Mouse (Mus musculus) gastrocnemius, adult 18-20 months (tissue): Measurements from ENCODE around the gene Rnf141. TPM values are rescaled to one million over a fixed set of nuclear protein-coding genes. Genes with fewer than 3 reads are reported as not detected.
A peak's percentile ranks its signal among the peaks of the same experiment; 100 is the strongest.

ENCODE experiments used
- DNase-seq: peaks from one replicate; pipeline ENCODE4 v3.0.0; 2021; ENCODE audit warnings: low spot score
- long read RNA-seq, 2 experiments: library from polyadenylated mRNA; stranded (forward); transcript quantifications; one replicate each; pipeline ENCODE4 v2.0.0; 2021
- total RNA-seq, 2 experiments: library from RNA; stranded (reverse); gene quantifications; 2 replicates each; pipeline ENCODE4 v1.2.3; 2021

The Rnf141 gene
- total RNA-seq: 10 to 100 TPM; 19.3 to 23.7 TPM
- long read RNA-seq, experiment 1, full-length matches to known transcripts: 13 of 19 reads
- long read RNA-seq, experiment 1, partial matches to known transcripts: 2 of 19 reads
- long read RNA-seq, experiment 1, other reads (novel, unspliced or antisense): 4 of 19 reads
- long read RNA-seq, experiment 2, full-length matches to known transcripts: 12 of 18 reads
- long read RNA-seq, experiment 2, partial matches to known transcripts: 1 of 18 reads
- long read RNA-seq, experiment 2, other reads (novel, unspliced or antisense): 5 of 18 reads

DNA sequence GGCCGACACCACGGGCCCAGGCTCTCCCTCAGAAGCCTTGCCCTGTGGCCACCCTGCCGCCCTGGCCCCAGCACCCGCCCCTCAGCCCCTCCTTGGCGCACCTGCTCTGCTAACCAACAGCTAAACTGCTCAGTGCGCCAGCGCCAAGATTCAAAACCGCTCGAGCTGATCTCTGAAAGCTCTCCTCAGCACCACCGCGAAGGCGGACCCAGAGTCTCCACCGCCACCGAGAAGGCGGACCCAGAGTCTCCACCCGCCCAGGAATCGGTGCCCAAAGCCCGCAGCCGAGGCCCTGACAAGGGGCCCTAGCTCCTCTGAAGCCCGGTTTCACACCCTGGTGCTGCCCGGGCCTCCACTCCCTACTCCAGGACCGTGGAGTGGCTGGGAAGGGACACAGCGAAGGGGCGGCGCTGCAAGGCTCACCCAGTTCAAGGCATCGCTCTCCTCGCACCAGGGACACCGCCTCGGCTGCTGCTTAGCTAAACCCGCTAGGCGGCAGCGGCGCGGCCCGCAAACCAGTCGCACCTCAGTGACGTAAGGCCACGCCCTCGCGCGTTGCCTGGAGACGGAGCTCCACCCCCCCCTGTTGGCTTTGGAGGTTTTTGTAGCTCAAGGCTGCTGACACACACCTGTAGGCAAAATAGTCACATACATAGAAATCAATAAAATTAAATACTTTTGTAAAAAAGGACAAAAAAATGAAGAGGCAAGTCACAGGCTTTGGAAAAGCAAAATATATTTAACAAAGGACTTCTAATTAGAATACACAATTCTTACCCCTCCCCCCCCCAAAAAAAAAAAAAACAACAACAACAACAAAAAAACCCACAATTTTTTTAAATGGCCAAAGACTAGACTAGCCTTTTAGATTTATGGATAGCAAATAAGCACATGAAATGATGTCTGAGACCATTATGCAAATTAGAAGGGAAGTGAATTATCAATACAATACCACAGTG lies at the start of gene Rnf141:
Gene Rnf141, minus strand, starts transcription at position 542 of the 959 bp plus-strand sequence.
- peak; percentile 88 for DNase-seq

DNA sequence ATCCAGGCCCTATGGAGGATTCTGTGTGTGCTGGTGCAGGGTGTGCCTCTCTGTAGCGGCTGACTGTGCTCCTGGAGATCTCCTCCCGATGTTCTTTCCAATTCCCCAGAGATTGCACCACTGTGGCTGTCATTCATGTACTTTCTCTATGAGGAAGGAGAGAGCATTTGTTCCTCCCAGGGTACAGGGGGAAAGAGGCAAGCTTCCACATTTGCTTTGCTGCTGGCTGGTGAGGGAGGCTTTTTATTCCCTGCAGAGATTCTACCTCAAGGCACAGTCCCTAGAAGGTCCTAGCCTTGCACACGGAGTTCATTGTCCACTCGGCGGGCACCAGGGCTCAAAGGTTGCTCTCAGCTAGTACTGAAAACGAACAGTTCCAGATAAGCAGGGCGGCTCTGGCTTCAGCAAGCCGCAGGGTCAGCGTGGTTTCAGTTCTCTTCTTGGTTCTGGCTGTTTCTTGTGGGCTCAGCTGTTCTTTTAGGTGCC lies 47.3 kb upstream of the Rnf141 start:
- DNase-seq: peak; percentile 58

GRCm38 (mm10) chr7:110881746-110882333 lies 37.6 kb upstream of the Rnf141 start:
- no peak for DNase-seq

GRCm38 (mm10) chr7:110878028-110878427 lies 33.8 kb upstream of the Rnf141 start:
- no peak for DNase-seq

- DNase-seq: no peak
Observed at GRCm38 (mm10) chr7:110876965-110877364, 32.7 kb upstream of the Rnf141 start.

DNA sequence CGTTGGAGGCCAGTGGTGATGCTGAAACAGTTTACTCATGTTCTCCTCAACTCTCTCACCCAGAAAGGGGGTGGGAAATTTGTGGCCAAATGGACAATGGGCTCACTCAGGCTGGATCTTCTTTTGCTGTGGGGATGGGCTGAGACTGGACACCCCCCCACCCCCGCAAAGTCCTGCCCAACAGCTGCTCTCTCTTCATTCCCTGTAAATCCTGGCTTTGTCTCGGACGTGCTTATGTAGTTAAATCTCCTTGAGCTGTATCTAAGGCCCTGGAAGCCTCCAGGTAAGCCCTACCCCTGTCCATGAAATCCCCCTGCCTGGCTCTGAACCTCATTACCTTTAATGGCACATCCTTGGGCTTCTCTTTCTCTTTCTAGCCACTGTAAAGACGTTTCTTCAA lies 24.6 kb upstream of the Rnf141 start:
- DNase-seq: no peak

GRCm38 (mm10) chr7:110867116-110867515 lies 22.9 kb upstream of the Rnf141 start:
- no peak for DNase-seq

DNA sequence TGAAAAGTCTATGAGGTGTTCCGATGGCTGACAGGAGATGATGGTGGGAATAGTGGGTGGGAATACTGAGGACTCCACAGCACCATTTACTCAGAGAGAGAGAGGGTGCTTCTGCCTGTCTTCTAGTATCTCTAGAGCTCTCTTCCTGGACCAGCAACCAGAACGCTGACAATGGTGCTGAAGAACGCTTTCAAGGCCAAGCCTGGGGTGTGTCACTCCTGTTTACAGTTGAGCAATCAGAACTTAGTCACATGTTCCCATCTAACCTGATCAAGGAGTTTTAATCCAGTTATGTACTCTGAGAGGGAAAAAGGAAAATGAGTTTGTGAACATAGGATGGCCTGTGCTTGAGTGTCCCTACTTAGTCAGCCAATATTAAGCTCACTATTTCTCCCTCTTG lies 21.8 kb upstream of the Rnf141 start:
- DNase-seq: no peak

DNA sequence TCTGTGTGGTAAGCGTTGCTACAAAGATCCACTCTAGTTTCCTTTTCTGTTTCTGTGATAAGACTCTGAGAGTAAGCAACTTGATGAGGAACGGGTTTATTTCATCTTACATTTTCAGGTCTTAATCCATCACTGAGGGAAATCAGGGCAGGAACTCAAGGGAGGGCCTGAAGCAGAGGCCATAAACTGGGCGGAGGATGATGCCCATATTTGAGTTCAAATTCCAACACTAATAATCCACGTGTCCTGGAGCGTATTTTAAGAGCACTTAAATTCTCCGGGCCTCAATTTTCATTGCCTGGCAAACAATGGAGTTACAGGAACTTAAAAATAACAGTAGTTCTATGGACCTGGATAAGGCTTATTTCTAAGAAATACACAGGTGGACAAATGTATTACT lies 21.3 kb upstream of the Rnf141 start:
- DNase-seq: no peak

- no peak for DNase-seq
Observed at GRCm38 (mm10) chr7:110865038-110865437, 20.8 kb upstream of the Rnf141 start.

GRCm38 (mm10) chr7:110862751-110863289 lies 18.6 kb upstream of the Rnf141 start, which contains the start of gene Lyve1:
TSS of gene Lyve1 (minus strand) at chr7:110863239.
- peak; percentile 15 for DNase-seq

GRCm38 (mm10) chr7:110860129-110860528 lies 15.9 kb upstream of the Rnf141 start:
- DNase-seq: no peak

DNA sequence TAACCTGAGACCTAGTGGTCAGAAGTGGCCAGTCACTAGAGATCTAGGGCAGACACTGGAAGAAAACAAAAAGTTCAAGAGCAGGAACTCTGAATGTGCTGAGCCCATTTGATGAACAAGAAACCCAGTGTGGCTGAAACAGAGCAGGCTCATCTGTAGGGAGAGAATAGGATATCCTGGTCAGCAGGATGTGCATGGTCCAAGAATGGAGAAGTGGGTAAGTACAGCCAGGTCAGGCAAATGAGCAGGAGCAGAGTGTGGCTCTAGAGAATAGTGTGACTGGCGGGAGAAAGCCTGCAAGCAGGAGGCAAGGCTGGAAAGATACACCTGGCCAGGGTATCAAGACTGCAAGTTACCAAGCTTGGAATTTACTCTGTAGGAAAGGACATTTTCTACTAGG lies 11.3 kb upstream of the Rnf141 start:
- DNase-seq: no peak

- DNase-seq: no peak
Observed at GRCm38 (mm10) chr7:110854927-110855546, 10.8 kb upstream of the Rnf141 start.

GRCm38 (mm10) chr7:110854519-110854918 lies 10.3 kb upstream of the Rnf141 start:
- no peak for DNase-seq

DNA sequence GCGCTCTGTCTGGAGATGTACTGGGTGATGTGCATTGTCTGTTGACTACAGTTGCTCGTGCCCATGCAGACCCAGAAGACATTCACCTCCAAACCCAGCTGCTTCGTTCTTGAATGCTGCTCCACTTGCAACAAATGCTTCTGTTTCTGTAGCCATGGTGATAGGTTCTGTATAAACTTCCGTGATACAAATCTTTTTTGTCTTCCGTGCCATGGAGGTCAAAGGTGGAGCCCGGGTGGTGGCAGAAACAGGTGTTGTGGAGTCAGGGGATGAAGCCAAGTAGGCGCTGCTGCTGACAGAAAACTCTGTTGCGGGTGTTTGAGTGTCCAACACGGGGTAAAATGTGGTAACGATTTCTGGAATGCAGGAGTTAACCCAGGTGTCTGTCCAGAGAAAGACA lies 9.4 kb upstream of the Rnf141 start:
- DNase-seq: no peak

DNA sequence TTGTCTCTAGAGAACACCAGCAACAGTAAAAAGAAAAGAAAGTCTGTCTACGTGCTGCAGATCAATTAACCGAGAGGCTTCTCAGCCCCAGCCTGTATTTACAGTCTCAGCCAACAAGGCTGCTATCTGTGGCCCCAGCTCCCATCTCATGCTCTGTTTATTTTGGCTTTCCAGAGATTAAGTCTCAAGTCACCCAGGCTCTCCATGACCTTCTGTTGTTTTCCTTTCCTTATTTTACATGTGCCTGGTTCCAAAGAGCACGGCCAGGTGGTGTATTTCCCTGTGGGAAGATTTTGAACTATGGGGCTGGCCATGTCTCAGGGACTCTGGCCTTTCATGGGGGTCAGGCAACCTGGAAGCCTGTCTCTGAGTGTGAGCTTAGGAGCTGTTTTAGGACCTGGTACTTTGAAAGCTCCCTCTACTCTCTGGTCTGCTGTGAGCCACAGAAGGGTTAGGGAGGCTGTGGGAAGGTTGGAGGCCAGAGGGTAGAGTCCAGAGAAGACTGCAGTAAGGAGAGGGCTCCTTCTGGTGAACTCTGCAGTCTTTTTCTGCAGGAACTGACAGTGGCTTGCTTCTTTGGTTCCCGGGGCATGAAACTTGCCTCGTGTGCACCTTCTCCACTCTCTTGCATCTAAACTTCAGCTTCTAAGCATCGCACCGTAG lies 7.4 kb upstream of the Rnf141 start:
- DNase-seq: no peak

GRCm38 (mm10) chr7:110848371-110848770 lies 4.1 kb upstream of the Rnf141 start:
- no peak for DNase-seq

GRCm38 (mm10) chr7:110847321-110847720 lies 3.1 kb upstream of the Rnf141 start:
- DNase-seq: no peak

- no peak for DNase-seq
Observed at GRCm38 (mm10) chr7:110840332-110840731, 3.9 kb downstream of the Rnf141 start.

- DNase-seq: no peak
Observed at GRCm38 (mm10) chr7:110834522-110834921, 9.7 kb downstream of the Rnf141 start.
